Mouse (Mus musculus) lung, postnatal 14 days (tissue): ENCODE results near the gene Adgra3.

ENCODE experiments used
- DNase-seq: peaks from one replicate; pipeline ENCODE4 v3.0.0; 2021

The Adgra3 gene

DNA sequence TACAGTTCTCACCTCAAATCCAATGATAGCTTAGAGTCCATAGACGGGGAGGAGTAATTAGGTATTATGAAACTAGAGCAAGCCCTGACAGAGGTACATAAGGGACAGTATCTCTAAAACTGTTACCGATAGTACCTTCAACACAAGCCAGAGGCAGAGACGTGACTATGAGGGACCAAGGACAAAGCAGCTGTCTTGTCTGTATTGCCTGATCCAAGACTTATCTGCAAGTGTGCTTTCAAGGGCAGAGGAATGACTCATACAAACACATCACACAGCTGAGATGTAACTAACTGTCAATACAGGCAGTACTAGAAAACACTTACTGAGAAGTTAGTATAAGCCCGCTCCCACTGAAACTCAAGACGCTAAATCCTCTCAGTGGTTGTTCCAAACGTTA lies 91.1 kb downstream of the Adgra3 start:
- no peak for DNase-seq

GRCm38 (mm10) chr5:49965810-49966209 lies 93.0 kb downstream of the Adgra3 start:
- peak; percentile 25 for DNase-seq

DNA sequence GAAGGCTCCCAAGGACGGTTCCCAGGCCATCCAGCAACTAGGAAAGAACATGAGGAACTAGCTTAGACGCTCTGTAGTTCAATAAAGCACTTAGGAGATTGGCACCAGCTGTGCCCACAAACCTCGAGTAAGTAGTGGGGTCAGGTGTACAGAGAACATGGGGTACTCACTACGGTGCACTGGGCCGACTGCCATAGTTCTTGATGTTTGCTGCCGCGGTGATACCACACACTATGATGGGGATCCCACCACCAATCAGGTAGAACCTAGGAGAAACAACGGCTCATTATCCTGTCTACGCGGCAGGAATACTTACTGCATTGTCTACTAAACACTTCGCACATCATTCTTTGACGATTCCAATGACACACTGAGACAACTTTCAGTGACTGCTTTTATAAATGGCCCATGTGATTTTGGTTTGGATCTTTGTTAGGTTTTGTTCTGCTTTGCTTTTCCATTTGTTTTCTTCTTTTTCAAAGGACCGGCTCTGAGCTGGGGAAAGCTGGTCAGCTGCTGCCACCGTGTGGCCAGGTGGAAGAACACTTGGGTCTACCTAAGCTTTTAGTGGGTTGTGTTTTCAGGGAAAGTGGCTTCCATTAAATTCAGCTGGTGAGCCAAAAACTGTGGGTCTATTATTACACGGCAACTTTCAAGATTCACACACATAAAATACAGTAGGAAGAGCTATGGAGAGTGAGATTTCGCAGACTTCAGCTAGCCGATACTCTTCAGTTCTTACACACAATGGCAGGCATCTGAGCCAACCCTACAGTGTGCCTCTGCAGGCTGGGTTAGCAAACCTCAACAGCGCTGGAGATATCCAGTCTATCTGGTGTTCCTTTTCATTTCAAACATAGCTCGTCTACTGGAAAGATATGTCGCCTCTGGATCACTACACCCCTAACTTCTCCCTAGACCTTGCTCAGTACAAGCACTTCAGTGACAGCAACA lies 97.1 kb downstream of the Adgra3 start:
- DNase-seq = peak; percentile 54

DNA sequence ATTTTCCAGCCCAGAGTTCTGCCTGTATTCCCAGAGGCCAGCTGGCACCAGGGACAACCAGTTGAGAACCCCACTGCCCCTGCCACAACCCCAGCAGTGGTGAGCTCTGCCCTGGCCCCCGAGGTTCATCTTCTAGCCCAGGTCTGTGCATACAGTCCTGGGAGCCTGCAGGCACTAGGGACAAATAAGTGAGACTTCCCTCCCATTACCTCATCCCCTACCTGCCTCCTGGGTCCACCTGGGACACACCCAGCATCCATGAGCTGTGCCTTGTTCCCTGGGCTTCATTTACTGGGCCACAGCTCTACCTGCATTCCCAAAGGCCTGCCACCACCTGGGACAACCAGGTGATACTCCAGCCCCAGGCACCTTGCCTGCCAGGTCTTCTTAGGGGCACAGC lies 122.5 kb downstream of the Adgra3 start:
- DNase-seq = no peak

GRCm38 (mm10) chr5:49924712-49925111 lies 134.1 kb downstream of the Adgra3 start:
- DNase-seq = no peak

- no peak for DNase-seq
Measured at GRCm38 (mm10) chr5:49915695-49916106, 143.1 kb downstream of the Adgra3 start.
